Mouse (Mus musculus) heart, postnatal 0 days (tissue): Measurements from ENCODE around the gene Zfr2. TPM values are rescaled to one million over a fixed set of nuclear protein-coding genes. Genes with fewer than 3 reads are reported as not detected.

Experiments used
- ATAC-seq: fragments of 200-750 bp; cut with Nextera tagmentation; 2 replicates; pipeline ENCODE4 v1.8.0; 2017; ENCODE audit warnings: low read depth, moderate number of reproducible peaks, moderate library complexity; ENCODE audit not compliant: insufficient read depth
- DNase-seq: peaks from one replicate; pipeline ENCODE4 v3.0.0-alpha.2; 2016; ENCODE audit warnings: low spot score
- H3K27ac ChIP-seq: fragments of 300-500 bp; sonication (generic); 2 replicates; pipeline ENCODE4 v1.5.1; 2014; ENCODE audit warnings: low read depth, mild to moderate bottlenecking
- H3K27me3 ChIP-seq: fragments of 300-500 bp; sonication (generic); 2 replicates; pipeline ENCODE4 v1.6.1; 2014; ENCODE audit warnings: low read length, mixed read lengths; ENCODE audit not compliant: control insufficient read depth, insufficient read depth
- H3K36me3 ChIP-seq: fragments of 300-500 bp; sonication (generic); replicated peaks from 2 replicates; pipeline ENCODE4 v1.6.1; 2014; ENCODE audit warnings: low read length, mixed read lengths; ENCODE audit not compliant: control insufficient read depth, insufficient read depth
- H3K4me1 ChIP-seq: fragments of 300-500 bp; sonication (generic); 2 replicates; pipeline ENCODE4 v1.6.1; 2014; ENCODE audit warnings: antibody characterized with exemption; ENCODE audit not compliant: control insufficient read depth, insufficient read depth
- H3K4me2 ChIP-seq: fragments of 300-500 bp; sonication (generic); 2 replicates; pipeline ENCODE4 v1.6.1; 2014; ENCODE audit warnings: low read depth, mild to moderate bottlenecking, low read length, moderate library complexity
- H3K4me3 ChIP-seq: fragments of 300-500 bp; sonication (generic); 2 replicates; pipeline ENCODE4 v1.5.1; 2014; ENCODE audit warnings: low read depth, low read length
- H3K9ac ChIP-seq: fragments of 300-500 bp; sonication (generic); replicated peaks from 2 replicates; pipeline ENCODE4 v1.6.1; 2014; ENCODE audit warnings: low read depth, low read length, mixed read lengths
- H3K9me3 ChIP-seq: fragments of 300-500 bp; sonication (generic); replicated peaks from 2 replicates; pipeline ENCODE4 v1.6.1; 2016; ENCODE audit warnings: low read length; ENCODE audit not compliant: control insufficient read depth
- CTCF ChIP-seq: IDR thresholded peaks from 2 replicates; pipeline ENCODE4 v1.5.1; 2016; ENCODE audit warnings: antibody characterized with exemption, control low read depth, low read depth
- EP300 ChIP-seq: IDR thresholded peaks from 2 replicates; pipeline ENCODE4 v1.6.1; 2016; ENCODE audit warnings: antibody characterized with exemption, low read depth
- WGBS: fragments of 180-500 bp; shearing (Covaris S2); extraction: QIAGEN DNeasy Blood & Tissue Kit; methylation state at CpG from one replicate; pipeline ENCODE4 v1.1.7; 2014; 5-methylcytosine and 5-hydroxymethylcytosine counted together
- polyA plus RNA-seq: library from polyadenylated mRNA; unstranded; fragments of >200 nt; fragmentation: Nextera tagmentation; extraction: Ambion mirVana; gene quantifications from 2 replicates; pipeline ENCODE4 v1.2.1, GENCODE M21; 2015
- total RNA-seq: library from RNA; depleted of rRNA; stranded (reverse); fragments of >200 nt; gene quantifications from 2 replicates; pipeline ENCODE4 v1.2.3, GENCODE M21; 2014; ENCODE audit warnings: low replicate concordance

Gene Zfr2
- total and polyA plus RNA-seq, 2 experiments from 2014 or later: 2.2 to 10.2 TPM

GRCm38 (mm10) chr10:81265540-81265939, 32.6 kb downstream of the Zfr2 start:
- H3K4me3 ChIP-seq: no peak overlapping the region; the same call in 1 of the 2 replicates
- ATAC-seq (no peak), DNase-seq (no peak)
- peaks cover 18% of the 10 kb centered on the region for H3K36me3 ChIP-seq
- H3K27ac ChIP-seq: no peak overlapping the region
- H3K27me3 ChIP-seq: no peaks in the 10 kb centered on the region
- peak overlapping the region; percentile 71; the same call in 1 of the 2 replicates for H3K4me2 ChIP-seq
- 93% methylated on average over 8 of the region's 8 CpGs for WGBS
- peaks cover 7% of the 10 kb centered on the region; the same call in 1 of the 2 replicates for H3K4me1 ChIP-seq
- H3K9me3 ChIP-seq: peaks cover 3% of the 10 kb centered on the region; the same call in 1 of the 2 replicates
- TF ChIP-seq CTCF: no peak
- TF ChIP-seq EP300: no peak
- H3K9ac ChIP-seq: no peak overlapping the region

GRCm38 (mm10) chr10:81266211-81267105, 33.5 kb downstream of the Zfr2 start, which contains the start of the genes Mrpl54 and Apba3:
Gene Mrpl54, minus strand, starts transcription at chr10:81266934.
Gene Apba3, plus strand, starts transcription at chr10:81266960.
- DNase-seq: peak; percentile 95
- Histone ChIP-seq H3K4me2 (peak within 1 kb of the TSS; percentile 82), H3K9ac (peak within 1 kb of the TSS; percentile 86), H3K4me1 (peaks cover 7% of the 10 kb centered on the region; the same call in 1 of the 2 replicates), H3K4me3 (peak within 1 kb of the TSS; percentile 81), H3K27me3 (no peaks in the 10 kb centered on the region), H3K36me3 (peaks cover 26% of the 10 kb centered on the region), H3K9me3 (no peaks in the 10 kb centered on the region), H3K27ac (peak within 1 kb of the TSS; percentile 76)
- WGBS: under 1% methylated on average over 48 of the region's 48 CpGs
- TF ChIP-seq CTCF (no peak), EP300 (no peak)
- ATAC-seq: peak; percentile 94

GRCm38 (mm10) chr10:81268056-81268455, 35.1 kb downstream of the Zfr2 start:
- DNase-seq (peak; percentile 94), ATAC-seq (peak; percentile 59)
- Histone ChIP-seq H3K27me3 (no peaks in the 10 kb centered on the region), H3K27ac (peak overlapping the region; percentile 66), H3K36me3 (peaks cover 42% of the 10 kb centered on the region), H3K9me3 (no peaks in the 10 kb centered on the region), H3K4me3 (peak overlapping the region; percentile 81), H3K4me2 (peak overlapping the region; percentile 82), H3K4me1 (peaks cover 7% of the 10 kb centered on the region; the same call in 1 of the 2 replicates), H3K9ac (peak overlapping the region; percentile 86)
- WGBS: 3% methylated on average over 23 of the region's 23 CpGs
- TF ChIP-seq EP300: no peak
- no peak for TF ChIP-seq CTCF

DNA sequence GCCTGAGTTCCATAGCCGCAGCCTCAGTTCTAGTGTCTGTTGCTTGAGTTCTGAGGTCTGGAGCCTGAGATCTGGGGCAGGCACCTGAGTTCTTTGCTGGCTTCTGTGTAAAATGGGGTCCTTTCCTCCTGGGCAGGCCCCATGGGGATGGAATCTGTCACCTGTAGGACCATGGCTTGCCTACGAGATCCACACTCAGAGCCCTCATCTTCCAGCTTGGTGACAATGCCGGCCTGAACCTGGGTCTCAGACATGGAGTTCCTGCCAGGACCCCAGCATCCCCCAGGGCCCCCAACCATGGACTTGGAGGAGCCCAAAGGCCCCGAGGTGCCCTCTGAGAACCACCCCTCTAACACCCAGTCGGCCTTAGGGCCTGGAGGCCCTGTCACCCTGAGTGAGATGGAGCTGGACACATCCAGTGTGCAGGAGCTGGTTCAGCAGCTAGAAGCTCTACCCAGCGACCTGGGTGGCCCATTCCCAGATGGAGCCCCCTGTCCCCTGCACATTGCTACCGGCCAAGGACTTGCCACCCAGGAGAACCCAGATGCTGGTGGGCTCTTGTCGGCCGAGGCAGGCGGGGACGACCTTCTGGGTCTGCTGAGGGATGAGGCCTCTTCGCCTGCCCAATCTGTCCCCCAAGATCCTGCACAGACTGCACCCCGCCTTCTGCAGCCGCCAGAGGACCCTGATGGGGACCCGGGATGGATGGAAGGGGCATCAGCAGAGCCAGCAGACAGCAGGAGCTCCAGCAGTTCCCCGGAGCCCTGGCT, 35.9 kb downstream of the Zfr2 start:
- Histone ChIP-seq H3K27me3 (no peaks in the 10 kb centered on the region), H3K4me3 (peak overlapping the region; percentile 81), H3K9ac (peak overlapping the region; percentile 86), H3K27ac (peak overlapping the region; percentile 66; the same call in 1 of the 2 replicates), H3K9me3 (no peaks in the 10 kb centered on the region), H3K4me2 (peak overlapping the region; percentile 82), H3K4me1 (peaks cover 7% of the 10 kb centered on the region; the same call in 1 of the 2 replicates), H3K36me3 (peaks cover 45% of the 10 kb centered on the region)
- WGBS: 77% methylated on average over 16 of the region's 16 CpGs
- DNase-seq (no peak), ATAC-seq (no peak)
- no peak for TF ChIP-seq EP300
- TF ChIP-seq CTCF: no peak

GRCm38 (mm10) chr10:81272356-81272755, 39.4 kb downstream of the Zfr2 start:
- DNase-seq (no peak), ATAC-seq (no peak)
- peaks cover 32% of the 10 kb centered on the region for H3K36me3 ChIP-seq
- 94% methylated on average over 21 of the region's 21 CpGs for WGBS
- no peaks in the 10 kb centered on the region for H3K9me3 ChIP-seq
- H3K4me2 ChIP-seq: no peak overlapping the region
- no peak overlapping the region for H3K4me3 ChIP-seq
- no peak overlapping the region for H3K27ac ChIP-seq
- TF ChIP-seq CTCF: no peak
- TF ChIP-seq EP300: no peak
- H3K4me1 ChIP-seq: peaks cover 7% of the 10 kb centered on the region; the same call in 1 of the 2 replicates
- no peak overlapping the region for H3K9ac ChIP-seq
- no peaks in the 10 kb centered on the region for H3K27me3 ChIP-seq
